Mouse (Mus musculus): ENCODE data around the gene Dyrk3. TPM values are rescaled to one million over a fixed set of nuclear protein-coding genes. Genes with fewer than 3 reads are reported as not detected.
"Not testable (repeated sequence)": the region's sequence is repeated elsewhere in the genome, so short reads cannot be mapped to it uniquely, and the experiment has no call there.

Gene Dyrk3
- total RNA-seq, 2 experiments from 2014 or later, result 0.20 to 1.1 TPM

DNA sequence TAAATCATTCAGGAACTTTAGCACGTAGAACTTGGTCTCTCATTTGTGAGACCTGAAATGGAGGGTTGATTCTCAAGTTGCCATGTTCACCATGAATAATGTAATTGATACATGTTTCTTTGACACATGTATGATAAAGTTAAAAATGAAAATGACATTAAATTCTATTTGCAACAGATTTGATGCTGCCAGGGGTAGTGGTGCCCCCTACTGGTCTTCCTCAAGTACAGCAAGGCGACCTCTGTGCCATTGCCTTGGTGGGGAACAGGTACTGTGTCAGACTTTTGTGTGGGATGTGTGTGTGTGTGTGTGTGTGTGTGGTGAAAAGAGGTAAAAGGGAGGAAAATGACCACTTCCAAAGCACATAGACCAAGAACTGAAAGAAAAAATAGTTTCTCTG, 17.3 kb upstream of the Dyrk3 start:
- DNase-seq, result peak in 1 of 2 experiments; percentile 71

DNA sequence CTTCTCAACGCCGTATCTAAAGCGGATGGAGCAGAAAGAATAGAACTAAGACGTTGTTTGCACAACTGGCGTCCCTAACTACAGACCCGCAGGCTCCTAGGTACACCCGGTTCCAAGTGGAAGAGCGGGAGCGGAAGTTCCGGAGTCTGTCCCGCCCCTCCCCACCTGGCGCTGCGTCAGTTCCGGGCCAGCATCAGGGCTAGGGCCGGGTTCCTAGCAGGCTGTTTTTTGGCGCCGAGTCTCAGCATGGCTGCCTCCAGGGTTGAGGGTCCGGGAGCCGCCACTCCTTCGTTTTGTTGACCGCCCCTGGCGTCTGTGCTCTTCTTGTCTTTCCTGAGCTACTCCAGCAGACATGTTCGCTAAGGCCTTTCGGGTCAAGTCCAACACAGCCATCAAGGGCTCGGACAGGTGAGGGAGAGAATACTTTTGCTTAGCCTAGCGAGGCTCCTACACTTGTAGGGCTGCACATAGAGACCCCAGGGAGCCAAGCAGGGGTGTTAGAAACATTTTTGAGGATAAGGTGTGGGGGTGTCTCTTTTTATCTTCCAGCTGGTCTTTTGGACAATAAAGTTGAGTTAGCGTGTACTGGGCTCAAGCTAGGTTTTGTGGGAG, 15.0 kb upstream of the Dyrk3 start, which contains the start of gene Eif2d:
Gene Eif2d, plus strand, starts transcription at position 164 of the 612 bp plus-strand sequence.
- peak; percentile 90 to 91 for DNase-seq

DNA sequence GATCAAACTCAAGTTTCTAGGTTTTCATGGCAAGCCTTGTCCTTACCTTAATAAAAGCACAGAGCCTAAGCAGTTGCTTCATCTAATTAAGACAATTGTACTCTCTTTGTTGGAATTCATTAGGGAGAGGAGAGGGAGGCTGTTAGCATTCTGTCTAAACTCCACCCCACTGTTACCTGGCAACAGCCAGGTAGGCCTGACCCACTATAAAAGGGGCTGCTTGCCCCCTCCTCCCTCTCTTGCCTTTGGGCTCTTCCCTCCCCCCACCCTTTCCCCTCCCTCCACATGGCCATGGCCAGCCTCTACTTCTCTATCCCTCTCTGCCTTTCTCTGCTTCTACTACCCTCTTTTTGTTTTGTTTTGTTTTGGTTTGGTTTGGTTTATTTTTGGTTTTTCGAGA, 11.4 kb upstream of the Dyrk3 start:
- no peak for DNase-seq

DNA sequence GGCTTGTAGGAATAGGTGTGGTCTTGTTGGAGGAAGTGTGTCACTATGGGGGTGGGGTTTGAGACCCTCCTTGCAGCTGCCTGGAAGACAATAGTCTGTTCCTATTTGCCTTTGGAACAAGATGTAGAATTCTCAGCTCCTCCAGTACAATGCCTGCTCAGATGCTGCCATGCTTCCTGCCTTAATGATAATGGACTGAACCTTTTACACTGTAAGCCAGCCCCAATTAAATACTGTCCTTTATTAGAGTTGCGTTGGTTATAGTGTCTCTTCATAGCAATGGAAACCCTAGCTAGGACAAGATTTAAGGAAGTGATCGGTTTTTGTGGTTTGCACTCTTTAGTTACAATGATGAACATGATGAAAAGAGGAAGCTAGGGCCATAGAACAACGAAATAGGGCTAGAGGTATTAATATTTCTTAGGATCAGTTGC, 8.1 kb upstream of the Dyrk3 start:
- no peak for DNase-seq

DNA sequence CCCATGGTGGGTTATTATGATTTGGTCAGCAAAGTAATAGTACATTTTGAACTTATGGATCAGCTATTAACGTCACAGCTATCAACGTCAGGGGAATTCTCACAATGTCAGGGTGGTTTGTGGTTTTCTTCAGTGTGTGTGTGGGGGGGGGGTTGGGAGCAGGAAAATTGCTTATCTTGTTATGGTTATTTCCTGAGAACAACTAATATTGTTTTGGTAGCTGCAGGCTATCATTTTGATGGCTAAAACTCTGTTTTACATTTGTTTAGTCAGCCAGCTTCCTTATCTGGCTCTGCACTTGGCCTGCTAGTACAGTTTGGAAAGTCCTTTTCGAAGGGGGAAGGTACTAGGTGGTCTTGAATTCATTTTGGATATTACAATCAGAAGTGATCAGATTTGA, 7.1 kb upstream of the Dyrk3 start:
- not testable (repeated sequence) for DNase-seq

DNA sequence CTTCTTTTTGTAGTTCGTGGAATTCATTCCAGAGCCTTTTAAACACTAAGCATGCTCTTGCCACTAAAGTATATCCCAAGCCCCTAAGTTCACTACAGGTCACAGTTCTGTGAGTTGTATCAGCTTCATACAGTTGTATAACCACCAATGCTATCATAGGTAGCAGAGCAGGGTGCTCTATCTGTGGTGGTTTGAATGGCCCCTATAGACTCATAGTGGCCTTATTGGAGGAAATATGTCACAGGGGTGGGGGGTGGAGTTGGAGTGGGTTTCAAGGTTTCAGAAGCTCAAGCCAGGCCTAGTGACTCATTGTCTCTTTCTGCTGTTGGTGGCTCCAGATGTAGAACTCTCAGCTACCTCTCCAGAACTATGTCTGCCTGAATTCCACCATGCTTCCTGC, 4.3 kb upstream of the Dyrk3 start:
- DNase-seq, result no peak

DNA sequence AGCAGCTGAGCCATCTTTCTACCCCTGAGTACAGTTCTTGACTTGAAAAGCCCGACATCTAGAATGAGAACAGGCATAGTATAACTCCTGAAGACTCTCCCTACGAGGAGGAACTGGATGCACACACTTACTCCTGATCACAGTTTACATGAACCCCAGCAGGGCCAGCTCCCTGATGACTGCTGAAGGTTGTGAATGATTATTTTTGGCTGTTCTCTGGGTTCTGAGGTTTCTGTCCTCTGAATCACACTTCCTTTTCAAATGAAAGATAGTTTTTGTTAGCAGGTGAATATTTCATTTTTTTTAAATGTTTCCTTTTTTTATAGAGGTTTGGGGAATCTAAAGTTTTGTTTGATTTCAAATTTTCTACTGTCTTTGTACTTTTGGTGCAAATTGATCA, 3.3 kb upstream of the Dyrk3 start:
- no peak for DNase-seq

DNA sequence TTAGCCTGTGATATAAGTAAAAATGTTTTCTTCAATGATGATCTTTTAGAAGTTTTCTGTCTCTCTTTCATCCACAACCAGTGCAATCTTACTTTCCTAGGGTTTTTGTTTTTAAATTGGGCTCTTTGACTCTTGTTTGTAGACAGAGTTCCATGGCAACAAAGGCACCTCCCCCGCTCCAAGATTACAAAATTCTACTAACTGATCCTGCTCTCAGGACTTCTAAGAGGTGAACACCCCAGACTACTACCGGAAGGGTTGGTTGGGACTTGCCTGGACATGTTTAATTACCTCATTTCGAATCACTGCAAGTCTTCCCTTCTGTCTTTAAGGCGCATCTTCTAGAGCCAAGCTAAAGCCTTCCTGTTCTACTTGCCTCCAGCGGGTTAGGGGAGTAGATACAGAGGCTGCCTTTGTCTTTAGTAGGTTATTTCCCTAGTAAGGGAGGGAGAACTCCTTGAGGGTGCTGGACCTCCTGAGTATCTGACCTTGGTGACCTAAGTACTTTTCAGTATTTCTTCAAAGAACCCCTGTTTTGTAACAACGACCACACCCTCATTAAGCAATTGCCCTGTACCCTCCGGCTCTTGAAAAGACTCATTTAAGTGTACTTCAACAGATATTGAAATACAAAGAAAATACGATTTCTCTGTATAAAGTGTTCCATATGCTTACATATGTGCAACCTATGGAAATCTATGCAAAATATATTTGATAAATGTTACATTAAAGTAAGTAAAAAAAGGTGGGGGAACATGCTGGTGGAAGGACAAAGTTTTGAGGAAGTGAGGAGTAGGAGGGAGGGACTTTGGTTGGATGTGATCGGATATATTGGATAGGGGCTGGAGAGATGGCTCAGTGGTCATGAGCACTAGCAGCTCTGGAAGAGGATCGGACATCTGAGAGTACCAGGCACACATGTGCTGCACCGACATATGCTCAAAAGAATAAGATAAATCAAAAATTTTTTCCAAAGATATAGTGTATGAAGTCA, 1.3 kb upstream of the Dyrk3 start:
- DNase-seq, result peak in 1 of 2 experiments; percentile 36

DNA sequence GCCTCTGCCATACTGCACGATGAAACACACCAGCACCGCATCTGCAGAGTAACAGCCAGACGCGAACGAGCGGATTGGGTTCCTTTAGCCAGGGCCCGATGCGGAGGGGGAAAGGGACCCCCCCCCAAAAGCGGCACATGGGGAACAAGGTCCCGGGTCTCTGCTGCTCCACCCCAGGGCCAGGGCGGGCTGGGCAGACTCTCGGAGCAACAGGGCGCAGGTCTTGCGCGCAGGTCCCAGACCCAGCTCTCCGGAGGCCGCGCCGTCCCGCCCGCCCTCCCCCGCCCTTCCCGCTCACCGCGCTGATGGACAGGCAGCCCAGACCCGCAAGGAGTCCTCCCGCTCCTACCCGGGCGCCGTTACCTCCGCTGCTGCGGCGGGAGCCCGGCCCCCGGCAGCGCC, 422 bp downstream of the Dyrk3 start:
- no peak for DNase-seq

DNA sequence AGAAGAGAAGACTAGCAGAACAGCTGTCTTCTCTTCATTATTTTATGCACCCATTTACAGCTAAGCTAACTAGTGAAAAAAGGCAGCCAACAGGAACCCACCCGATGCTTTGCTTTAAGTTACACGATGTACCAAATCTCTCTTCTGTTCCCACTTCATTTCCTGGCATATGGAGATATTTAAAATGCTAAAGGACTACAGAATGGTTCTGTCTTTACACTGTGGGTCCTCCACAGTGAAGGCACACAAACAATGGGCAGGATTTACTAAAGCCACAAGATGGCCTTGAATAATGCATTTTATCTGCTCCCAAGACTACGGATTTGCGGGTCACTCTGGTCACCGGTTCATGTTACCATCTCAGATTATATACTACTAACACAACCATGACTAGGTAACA, 1.0 kb downstream of the Dyrk3 start:
- DNase-seq, result no peak

DNA sequence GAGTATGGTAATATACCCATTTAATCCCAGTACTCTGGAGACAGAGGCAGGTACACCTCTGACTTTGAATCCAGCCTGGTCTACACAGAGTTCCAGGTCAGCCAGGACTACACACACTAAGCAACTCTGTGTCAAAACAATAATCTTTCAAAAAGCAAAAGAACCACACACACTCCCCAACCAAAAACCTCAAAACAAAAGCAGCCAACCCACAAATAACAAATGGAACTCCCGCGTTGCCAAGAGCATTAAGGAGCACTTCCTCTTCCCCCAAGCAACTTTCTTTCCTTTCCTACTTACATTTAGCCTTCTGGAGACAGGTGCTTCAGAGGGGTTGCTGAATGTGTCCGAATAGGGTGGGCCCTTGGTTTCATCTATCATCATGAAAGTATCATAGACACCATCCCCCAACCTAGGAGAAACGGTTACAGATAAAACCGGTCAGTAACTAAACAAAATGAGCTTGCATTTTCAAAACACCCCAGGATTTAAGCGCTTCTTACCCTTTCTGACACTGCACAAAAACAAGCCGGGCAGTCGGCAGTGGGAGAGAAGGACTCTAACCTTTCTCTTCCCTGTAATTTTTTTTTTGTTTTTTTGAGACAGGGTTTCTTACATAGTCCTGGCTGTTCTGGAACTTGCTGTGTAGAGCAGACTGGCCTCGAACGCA, 2.0 kb downstream of the Dyrk3 start:
- no peak for DNase-seq

DNA sequence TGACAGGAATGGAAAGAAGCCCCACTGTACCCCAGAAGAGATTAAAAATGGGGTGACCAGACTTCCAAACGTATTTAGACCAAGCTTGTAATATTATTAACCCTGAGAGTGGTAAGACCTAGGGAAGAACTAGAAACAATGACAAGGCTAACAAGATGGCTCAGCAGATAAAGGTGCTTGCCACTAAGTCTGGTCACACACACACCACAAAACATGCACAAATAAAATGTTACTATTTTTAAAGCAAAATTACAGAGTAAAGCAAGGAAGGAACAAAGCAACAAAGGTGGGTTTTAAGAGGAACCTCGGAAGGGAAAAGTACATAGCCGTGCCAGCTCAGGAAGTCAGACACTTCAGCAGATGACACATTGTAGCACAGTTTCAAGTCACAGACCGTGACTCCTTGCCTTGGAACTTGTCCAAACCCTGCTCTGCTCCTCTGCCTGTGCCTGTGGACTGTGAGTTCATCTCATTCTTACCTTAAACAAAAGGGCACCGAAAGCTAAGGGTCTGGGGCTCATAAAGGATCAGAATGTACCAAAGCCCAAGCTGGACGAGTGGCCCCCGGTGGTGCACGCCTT, 3.1 kb downstream of the Dyrk3 start:
- DNase-seq, result peak in 1 of 2 experiments; percentile 52

DNA sequence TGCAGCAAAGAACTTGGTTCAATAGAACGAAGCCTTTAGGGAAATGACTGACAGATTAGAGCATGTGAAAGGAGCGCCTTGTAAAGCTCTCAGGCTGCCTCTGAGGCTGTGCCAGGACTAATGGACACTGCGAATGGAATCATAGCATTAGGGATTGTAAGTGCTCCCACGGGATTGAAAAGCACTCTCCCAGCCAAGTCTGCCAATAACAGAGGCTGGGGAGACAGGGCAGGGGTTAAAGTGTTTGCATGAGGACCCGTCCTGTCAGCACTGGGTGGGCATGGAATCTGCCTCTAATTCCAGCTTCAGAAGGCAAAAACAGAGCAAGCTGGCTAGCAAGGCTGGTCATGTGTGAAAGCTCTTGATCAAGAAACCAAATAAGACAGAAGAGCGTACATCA, 3.9 kb downstream of the Dyrk3 start:
- no peak for DNase-seq

DNA sequence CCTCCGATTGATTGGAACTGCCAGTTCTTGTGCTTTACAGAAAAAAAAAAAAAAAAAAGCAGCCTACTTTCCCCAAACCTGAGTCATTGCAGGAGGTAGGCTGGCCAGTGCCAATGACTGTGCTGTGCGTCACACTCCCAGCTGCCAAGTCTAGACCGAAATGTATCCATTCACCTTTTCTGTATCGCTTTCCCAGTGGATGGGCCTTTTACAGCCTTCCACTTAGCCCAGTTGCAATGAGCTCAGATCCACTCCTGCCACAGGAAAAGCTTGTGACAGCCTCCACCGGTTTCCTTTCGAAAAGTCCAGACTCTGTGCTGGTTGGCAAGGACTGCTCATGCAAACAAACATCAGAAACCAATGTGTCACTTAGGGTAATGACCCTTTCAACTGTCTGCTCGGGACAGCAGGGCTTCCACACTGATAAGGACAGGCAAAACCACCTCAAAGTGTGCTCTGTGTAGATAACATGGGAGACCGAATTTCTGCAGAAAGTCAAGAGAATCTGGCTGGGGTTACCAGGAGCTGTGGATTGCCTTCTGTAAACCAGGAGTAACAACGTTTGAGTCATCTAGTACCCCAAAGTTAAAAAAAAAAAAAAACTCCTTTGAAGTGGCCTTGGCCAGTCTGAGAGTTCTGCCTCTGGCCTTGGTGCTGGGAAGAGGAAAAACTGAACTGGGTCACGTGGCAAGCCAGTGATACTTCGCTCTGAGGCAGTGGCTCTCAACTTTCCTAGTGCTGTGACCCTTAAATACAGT, 12.0 kb downstream of the Dyrk3 start:
- no peak for DNase-seq

DNA sequence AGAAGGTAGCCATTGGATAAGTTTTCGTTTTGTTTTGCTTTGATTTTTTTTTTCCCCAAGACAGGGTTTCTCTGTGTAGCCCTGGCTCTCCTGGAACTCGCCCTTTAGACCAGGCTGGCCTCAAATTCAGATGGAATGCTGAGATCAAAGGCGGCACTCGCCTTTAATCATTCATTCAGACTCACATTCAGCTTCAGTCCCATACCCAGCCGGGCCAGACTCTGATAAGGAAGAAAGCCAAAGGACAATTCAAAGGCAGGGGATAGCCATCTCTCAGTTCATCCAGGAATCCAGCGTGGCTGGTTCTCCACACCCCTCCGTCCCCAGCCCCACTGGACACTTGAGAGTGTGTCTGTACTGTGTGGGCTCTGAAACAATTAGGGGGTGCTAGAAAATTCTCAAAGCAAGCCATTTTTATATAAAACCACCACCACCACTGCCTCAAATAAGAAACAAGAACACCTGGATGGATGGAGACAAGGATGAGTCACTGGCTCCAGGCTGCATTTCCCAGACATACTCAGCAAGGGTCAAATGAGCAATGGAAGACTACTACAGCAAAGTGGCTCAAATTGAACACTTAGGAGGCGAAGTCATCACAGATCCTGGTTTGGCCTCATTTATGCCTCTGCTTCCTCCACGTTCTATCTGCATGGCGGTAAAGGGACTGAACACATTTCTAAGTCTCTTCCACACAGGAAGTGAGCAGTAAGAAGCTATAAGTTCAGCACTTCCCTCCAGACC, 14.4 kb downstream of the Dyrk3 start:
- DNase-seq, result no peak

DNA sequence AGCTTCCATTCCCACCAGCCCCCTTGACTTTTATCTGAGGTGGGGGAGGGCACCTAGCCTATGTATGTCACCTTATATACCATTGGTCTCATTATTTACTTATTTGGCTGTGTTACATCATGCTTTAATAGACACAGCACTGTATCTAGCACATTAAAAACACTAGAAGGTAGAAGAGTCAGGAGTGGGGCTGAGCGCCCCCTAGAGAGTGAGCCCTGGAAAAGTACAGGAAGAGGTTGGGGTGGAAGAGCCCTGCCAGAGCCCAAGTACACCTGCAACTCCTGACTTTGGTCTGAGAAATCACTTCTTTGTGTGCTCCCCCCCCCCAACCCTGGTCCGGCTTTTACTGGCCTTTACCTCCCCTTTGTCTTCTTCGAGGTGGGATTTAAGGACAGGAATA, 16.2 kb downstream of the Dyrk3 start:
- DNase-seq, result no peak

DNA sequence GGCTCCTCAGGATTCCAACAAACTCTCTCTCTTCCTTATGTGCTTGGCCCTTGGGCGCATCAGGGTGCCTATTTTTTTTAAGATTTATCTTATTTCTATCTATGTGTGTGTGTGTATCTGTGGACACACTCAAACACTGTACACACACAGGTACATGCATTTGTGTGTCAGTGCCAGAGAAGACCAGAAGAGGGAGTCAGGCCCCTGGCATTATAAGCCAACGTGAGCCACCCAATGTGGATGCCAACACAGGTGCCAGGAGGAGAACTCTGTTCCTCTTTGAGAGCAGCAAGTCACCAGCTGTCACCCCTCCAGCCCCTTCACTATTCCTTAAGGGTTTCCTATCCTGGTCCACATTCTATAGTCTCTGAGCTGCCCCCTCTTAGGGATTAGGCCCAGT, 19.1 kb downstream of the Dyrk3 start:
- no peak for DNase-seq

DNA sequence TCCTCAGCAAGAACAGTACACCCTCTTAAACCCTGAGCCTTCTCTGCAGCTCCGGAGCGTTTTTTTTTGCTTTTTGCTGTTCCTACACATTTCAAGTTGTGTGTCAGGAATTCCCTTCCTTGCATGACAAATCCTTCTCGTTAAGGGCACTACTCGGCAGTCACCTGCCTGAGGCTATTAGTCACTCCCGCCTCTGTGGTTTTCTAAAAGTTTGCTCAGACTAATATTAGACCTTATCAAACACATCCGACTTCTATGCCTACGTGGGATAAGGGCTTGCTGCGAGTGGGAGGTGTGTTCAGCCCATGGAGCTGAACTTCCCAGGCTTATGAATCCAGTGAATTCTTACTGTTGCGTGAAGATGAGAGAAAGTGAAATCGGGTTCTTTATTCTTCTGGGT, 19.6 kb downstream of the Dyrk3 start:
- DNase-seq, result no peak

DNA sequence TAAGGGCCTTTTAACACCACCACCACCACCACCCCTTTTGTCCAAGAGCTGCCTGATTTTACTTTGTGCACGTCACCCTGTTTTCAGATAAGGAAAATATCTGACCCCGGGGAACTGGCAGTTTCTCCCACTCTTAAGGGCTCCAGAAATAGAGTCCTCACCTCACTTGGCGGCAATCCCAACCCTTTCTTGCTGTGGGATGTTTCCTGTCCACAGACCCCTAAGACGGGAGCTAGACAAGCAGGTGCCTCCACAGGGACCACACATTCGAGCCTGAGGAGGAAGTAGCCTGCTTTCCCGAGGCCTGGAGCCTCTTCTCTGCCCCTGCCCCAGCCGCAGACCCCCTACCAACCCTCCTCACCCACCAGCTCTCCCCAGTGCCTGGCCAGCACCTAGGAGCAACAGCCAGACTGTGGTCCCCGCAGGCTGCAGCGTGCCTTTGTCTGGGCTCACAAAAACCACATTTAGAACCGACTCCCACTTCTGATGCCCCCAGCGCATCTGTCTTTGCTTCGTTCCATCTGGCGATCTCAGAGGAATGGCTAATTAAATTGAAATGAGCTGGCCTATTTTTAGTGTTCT, 21.6 kb downstream of the Dyrk3 start:
- DNase-seq, result peak; percentile 81 to 85

DNA sequence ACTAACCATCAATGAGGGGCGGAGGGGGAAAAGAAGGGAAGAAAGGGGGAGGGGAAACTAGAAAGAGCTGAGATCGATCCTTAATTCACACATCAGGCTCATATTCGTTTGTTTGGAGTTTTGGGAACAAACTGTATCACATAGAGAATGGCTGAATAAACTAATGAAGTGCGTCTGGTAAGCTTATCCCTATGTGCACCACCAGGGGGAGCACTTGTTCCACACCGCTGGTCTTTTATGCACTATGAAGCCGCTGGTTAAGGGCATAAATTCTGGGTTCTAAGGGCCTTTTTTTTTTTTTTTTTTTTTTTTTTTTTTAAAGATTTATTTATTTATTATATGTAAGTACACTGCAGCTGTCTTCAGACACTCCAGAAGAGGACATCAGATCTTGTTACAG, 22.2 kb downstream of the Dyrk3 start:
- peak; percentile 68 to 77 for DNase-seq

DNA sequence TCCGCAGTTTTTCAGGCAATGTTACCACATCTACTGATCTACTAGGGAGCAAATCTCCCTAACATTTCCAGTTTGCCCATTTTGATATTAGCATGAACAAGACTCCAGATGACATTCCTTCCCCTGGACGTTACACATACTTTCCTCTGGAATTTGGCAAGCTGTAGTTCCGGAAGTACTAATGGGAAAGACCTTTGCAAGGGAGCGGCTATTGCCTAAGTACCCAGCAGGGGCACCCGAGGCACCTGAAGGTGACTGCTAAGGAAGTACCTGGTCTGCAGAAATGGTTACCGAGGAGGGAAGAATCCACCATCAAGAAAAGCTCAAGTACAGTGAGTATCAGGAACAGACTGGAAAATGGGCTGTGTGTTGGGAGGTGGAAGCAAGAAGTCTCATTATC, 25.6 kb downstream of the Dyrk3 start:
- DNase-seq, result peak; percentile 54 to 60

All from heart, adult 18-20 months (tissue).